Mouse (Mus musculus) lung, embryonic 14.5 days (tissue): ENCODE results near the gene Kri1. TPM values are rescaled to one million over a fixed set of nuclear protein-coding genes. Genes with fewer than 3 reads are reported as not detected.

Experiments used
- ATAC-seq: fragments of 200-750 bp; cut with Nextera tagmentation; 2 replicates; pipeline ENCODE4 v1.8.0; 2017; ENCODE audit warnings: mild to moderate bottlenecking, moderate TSS enrichment, moderate library complexity; ENCODE audit not compliant: insufficient read depth
- DNase-seq: peaks from one replicate; pipeline ENCODE4 v3.0.0-alpha.2; 2015
- H3K27ac ChIP-seq: fragments of 300-500 bp; sonication (generic); 2 replicates; pipeline ENCODE4 v1.5.1; 2014; ENCODE audit warnings: low read depth, mild to moderate bottlenecking, moderate library complexity
- H3K27me3 ChIP-seq: fragments of 300-500 bp; sonication (generic); 2 replicates; pipeline ENCODE4 v1.6.1; 2014; ENCODE audit warnings: low read length, control low read depth; ENCODE audit not compliant: insufficient read depth
- H3K36me3 ChIP-seq: fragments of 300-500 bp; sonication (generic); 2 replicates; pipeline ENCODE4 v1.6.1; 2014; ENCODE audit warnings: control low read depth; ENCODE audit not compliant: insufficient read depth
- H3K4me1 ChIP-seq: fragments of 300-500 bp; sonication (generic); 2 replicates; pipeline ENCODE4 v1.6.1; 2014; ENCODE audit warnings: antibody characterized with exemption, control low read depth; ENCODE audit not compliant: insufficient read depth
- H3K4me2 ChIP-seq: fragments of 300-500 bp; sonication (generic); 2 replicates; pipeline ENCODE4 v1.6.1; 2014; ENCODE audit warnings: mild to moderate bottlenecking
- H3K4me3 ChIP-seq: fragments of 300-500 bp; sonication (generic); 2 replicates; pipeline ENCODE4 v1.5.1; 2014; ENCODE audit warnings: low read depth, low read length
- H3K9ac ChIP-seq: fragments of 300-500 bp; sonication (generic); 2 replicates; pipeline ENCODE4 v1.6.1; 2014
- H3K9me3 ChIP-seq: fragments of 300-500 bp; sonication (generic); 2 replicates; pipeline ENCODE4 v1.6.1; 2016; ENCODE audit warnings: low read depth, low read length, control low read depth
- CTCF ChIP-seq: IDR thresholded peaks from 2 replicates; pipeline ENCODE4 v1.5.1; 2016; ENCODE audit warnings: antibody characterized with exemption, low read depth
- WGBS: fragments of 180-500 bp; shearing (Covaris S2); extraction: QIAGEN DNeasy Blood & Tissue Kit; methylation state at CpG from one replicate; pipeline ENCODE4 v1.1.7; 2014; 5-methylcytosine and 5-hydroxymethylcytosine counted together
- polyA plus RNA-seq: library from polyadenylated mRNA; unstranded; fragments of >200 nt; fragmentation: Nextera tagmentation; extraction: Ambion mirVana; gene quantifications from 2 replicates; pipeline ENCODE4 v1.2.1, GENCODE M21; 2014

Kri1 gene
- polyA plus RNA-seq, 1 experiment from 2014 or later: 14.3 TPM

GRCm38 (mm10) chr9:21254690-21255089 lies 33.1 kb downstream of the Kri1 start:
- no peak for ATAC-seq
- Histone ChIP-seq H3K4me2 (no peak overlapping the region), H3K36me3 (no peaks in the 10 kb centered on the region), H3K27me3 (peaks cover 22% of the 10 kb centered on the region), H3K4me1 (no peaks in the 10 kb centered on the region), H3K4me3 (no peak overlapping the region), H3K9me3 (no peaks in the 10 kb centered on the region), H3K27ac (no peak overlapping the region), H3K9ac (no peak overlapping the region)
- TF ChIP-seq CTCF: no peak
- DNase-seq: no peak

DNA sequence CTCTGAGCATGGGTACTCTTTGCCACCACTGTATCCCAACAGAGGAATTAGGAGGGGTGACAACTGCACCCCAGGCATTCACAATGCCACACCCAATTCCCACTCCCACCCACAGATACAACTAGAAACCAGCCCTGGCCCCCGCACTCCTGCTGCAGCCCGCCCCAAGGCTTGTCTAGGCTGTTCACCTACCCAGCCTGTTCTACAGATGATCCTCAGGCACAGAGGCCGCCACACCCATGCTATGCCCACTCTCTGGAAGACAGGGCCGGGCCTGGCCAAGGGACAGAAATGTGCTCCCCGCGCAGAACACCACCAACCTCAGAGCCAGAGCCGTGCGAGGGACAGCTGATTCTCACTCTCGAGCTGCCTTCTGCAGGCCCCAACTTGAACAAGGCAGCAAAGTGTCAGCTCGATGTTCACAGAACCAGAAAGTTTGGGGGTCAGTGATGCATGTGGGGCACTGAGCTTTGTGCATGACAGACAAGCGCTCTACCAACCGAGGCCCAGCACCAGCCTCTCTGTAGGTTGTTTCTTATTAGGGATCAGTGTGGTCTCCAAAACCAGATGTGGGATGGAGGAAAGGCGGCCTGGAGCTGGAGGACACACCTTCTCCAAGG lies 36.5 kb downstream of the Kri1 start:
- DNase-seq (no peak), ATAC-seq (no peak)
- 44% methylated on average over 13 of the region's 13 CpGs for WGBS
- Histone ChIP-seq H3K27me3 (peaks cover 52% of the 10 kb centered on the region), H3K4me3 (no peak overlapping the region), H3K9me3 (no peaks in the 10 kb centered on the region), H3K36me3 (no peaks in the 10 kb centered on the region), H3K9ac (no peak overlapping the region), H3K4me1 (no peaks in the 10 kb centered on the region), H3K4me2 (no peak overlapping the region), H3K27ac (no peak overlapping the region)
- TF ChIP-seq CTCF: no peak

GRCm38 (mm10) chr9:21250509-21250908 lies 37.3 kb downstream of the Kri1 start:
- ATAC-seq (no peak), DNase-seq (no peak)
- Histone ChIP-seq H3K36me3 (no peaks in the 10 kb centered on the region), H3K27ac (no peak overlapping the region), H3K9me3 (no peaks in the 10 kb centered on the region), H3K4me3 (no peak overlapping the region), H3K9ac (no peak overlapping the region), H3K4me2 (no peak overlapping the region), H3K4me1 (no peaks in the 10 kb centered on the region), H3K27me3 (peaks cover 59% of the 10 kb centered on the region)
- no peak for TF ChIP-seq CTCF
- WGBS: 33% methylated on average over 2 of the region's 2 CpGs

DNA sequence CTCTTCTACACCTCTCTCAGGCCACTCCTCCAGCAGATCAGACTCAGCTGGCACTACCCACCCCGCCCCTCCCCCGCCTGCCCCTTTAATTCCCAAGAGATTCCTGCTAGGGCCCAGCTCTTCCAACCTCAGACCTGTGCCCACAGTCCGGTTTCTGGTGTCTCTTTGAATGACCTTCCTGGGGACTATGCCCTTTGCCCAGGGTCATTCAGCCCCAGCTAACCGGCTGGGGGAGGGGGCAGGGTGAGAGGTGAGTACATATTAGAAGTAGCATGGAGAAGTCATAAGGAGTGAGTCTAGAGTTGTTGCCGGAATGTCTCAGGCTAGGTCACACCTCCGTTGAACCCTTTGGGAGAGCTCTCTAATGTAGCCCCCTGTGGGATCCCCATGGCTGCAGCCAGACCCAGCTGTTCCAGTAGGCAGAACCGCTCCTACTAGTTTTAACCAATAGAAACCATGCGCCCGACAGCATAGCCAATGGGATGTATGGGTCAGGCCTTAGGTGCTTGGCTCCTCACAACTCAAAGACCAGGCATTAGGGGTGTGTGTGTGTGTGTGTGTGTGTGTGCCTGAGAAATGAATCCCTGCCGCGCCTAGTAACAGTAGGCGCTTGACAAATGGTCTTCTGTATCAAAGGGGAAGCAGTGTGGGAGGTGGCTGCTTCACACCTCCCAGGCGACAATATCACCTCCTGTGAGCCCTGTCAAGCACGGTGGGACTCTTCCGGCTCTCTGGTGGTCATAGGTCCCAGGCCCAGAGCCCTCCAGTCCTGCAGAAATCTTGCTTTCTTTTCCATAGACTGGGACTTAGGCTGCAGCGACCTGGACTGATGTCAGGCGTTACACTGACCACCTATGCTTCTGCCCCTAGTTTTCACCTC lies 37.9 kb downstream of the Kri1 start:
- Histone ChIP-seq H3K4me2 (no peak overlapping the region), H3K27me3 (peaks cover 66% of the 10 kb centered on the region), H3K4me3 (no peak overlapping the region), H3K9ac (no peak overlapping the region), H3K4me1 (no peaks in the 10 kb centered on the region), H3K9me3 (no peaks in the 10 kb centered on the region), H3K36me3 (no peaks in the 10 kb centered on the region), H3K27ac (no peak overlapping the region)
- TF ChIP-seq CTCF: no peak
- WGBS: 16% methylated on average over 17 of the region's 17 CpGs
- ATAC-seq (peak; percentile 23; the same call in 1 of the 2 replicates), DNase-seq (no peak)

- H3K27me3 ChIP-seq: peaks cover 81% of the 10 kb centered on the region
- no peaks in the 10 kb centered on the region for H3K4me1 ChIP-seq
- peak; percentile 19 for DNase-seq
- no peak for TF ChIP-seq CTCF
- ATAC-seq: no peak
- H3K36me3 ChIP-seq: no peaks in the 10 kb centered on the region
- H3K4me3 ChIP-seq: peak within 1 kb of the TSS; percentile 22
- H3K27ac ChIP-seq: no peak within 1 kb of the TSS
- H3K9me3 ChIP-seq: no peaks in the 10 kb centered on the region
- H3K9ac ChIP-seq: no peak within 1 kb of the TSS
- under 1% methylated on average over 30 of the region's 30 CpGs for WGBS
- H3K4me2 ChIP-seq: peak within 1 kb of the TSS; percentile 47
Measured at GRCm38 (mm10) chr9:21248326-21248725, 39.4 kb downstream of the Kri1 start, which contains the start of gene S1pr5. S1pr5 (minus strand) TSS chr9:21248443.

DNA sequence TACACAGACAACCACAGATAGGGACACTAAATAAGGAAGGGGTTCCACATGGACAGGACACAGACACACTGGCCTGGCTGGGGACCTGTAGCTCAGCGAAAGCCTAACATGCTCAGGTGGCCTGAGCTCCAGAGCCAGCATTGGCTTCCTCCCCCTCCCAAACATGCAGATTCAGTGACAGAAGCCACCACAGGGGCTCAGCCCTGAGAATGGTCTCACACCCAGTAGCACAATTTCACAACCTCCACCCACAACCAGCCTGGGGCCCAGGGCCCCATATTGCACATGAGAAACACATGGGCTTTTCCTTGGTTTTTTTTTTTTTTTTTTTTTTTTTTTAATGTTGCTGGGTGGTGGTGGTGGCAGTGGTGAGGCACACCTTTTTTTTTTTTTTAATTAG lies 41.4 kb downstream of the Kri1 start:
- H3K27me3 ChIP-seq: peaks cover 93% of the 10 kb centered on the region
- 83% methylated on average over 1 of the region's 1 CpGs for WGBS
- no peaks in the 10 kb centered on the region for H3K9me3 ChIP-seq
- no peak overlapping the region for H3K4me2 ChIP-seq
- ATAC-seq (no peak), DNase-seq (no peak)
- no peaks in the 10 kb centered on the region for H3K36me3 ChIP-seq
- no peaks in the 10 kb centered on the region for H3K4me1 ChIP-seq
- no peak overlapping the region for H3K4me3 ChIP-seq
- TF ChIP-seq CTCF: no peak
- no peak overlapping the region for H3K9ac ChIP-seq
- H3K27ac ChIP-seq: no peak overlapping the region

DNA sequence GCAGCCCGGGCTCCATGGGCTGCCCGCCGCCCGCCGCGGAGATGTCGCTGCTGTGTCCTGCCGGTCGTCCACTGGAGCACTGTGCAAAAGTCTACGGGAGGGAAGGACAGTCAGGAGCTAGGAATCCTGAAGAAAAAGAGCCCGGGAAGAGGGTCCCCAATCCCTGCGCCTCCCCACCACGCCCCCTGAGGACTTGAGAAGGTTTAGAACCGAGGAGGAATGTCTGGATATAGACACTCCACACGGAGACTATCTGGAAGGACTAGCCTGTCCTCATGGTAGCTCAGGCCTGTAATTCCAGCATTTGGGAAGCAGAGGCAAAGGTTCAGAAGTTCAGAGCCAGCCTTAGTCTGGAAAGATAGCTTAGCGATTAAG lies 42.7 kb downstream of the Kri1 start:
- Histone ChIP-seq H3K4me1 (no peaks in the 10 kb centered on the region), H3K36me3 (no peaks in the 10 kb centered on the region), H3K9me3 (no peaks in the 10 kb centered on the region), H3K27ac (no peak overlapping the region), H3K4me3 (peak overlapping the region; percentile 46), H3K27me3 (peaks cover 80% of the 10 kb centered on the region), H3K9ac (peak overlapping the region; percentile 43; the same call in 1 of the 2 replicates), H3K4me2 (peak overlapping the region; percentile 79)
- ATAC-seq (no peak), DNase-seq (no peak)
- TF ChIP-seq CTCF: no peak
- WGBS: 2% methylated on average over 16 of the region's 16 CpGs
